Mouse (Mus musculus): ENCODE results near the gene Rps27.

DNA sequence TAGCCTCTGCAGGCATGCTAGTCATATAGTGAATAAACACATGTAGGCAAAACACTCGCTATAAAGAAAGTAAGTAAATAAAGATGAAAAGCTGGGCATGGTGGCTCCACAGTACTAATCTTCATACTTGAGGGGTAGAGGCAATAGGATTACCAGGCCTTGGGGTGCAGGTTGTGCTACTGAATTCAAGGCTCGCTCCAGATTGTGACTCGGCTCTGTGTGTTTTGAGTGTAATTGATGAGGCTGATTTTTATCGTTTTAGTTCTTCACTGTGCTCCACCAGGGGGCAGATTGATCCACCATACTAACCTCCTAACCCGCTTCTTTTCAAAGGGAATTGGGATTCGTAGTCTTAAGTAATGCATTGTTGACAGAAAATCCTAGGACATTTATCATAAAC, 6.6 kb upstream of the Rps27 start:
- peak; percentile 41 for TF ChIP-seq CTCF (IDR thresholded peaks at IDR 0.05; ENCODE audit: low read depth, low read length)
- TF ChIP-seq GATA1 (IDR thresholded peaks at IDR 0.05; ENCODE audit: borderline replicate concordance, low read length), result no peak

All from G1E (cell line).